Comparison of ENCODE assay signal across 11 mouse cellular contexts in genomic region chr2:130166311-130167214, GRCm38 (mm10). TPM values are rescaled to one million over a fixed set of nuclear protein-coding genes. Genes with fewer than 3 reads are reported as not detected.
DNase-seq lines count a peak whose midpoint lies in the region; ATAC-seq and TF ChIP-seq lines count a peak whose summit lies in the region.
"Had no signal": no experiment of that assay in that cellular context is flagged by ENCODE, and none has a peak within 500 bp of the region (broad histone marks: within the 10 kb centered on the region; RNA-seq: fewer than 3 reads in every experiment).

No protein-coding gene starts in this region.

- no peak overlapping the region for H3K4me2 ChIP-seq in intestine, embryonic 16.5 days (ENCODE audit: low read depth, low read length)
- H3K4me2 ChIP-seq: heart, embryonic 15.5 days had no signal

- TF ChIP-seq CTCF in Patski (IDR thresholded peaks at IDR 0.05) = peak; percentile 56

- H3K4me1 ChIP-seq in intestine, embryonic 16.5 days (ENCODE audit: control insufficient read depth, insufficient read depth, low read length) = no peaks in the 10 kb centered on the region
- H3K4me1 ChIP-seq: heart, embryonic 15.5 days had no signal

- intact Hi-C loops in left cerebral cortex, postnatal 36 days (cut with DNase I) = loop anchor here (5.0 to 10.0 kb wide), 3 partner anchors 264 to 492 kb away; no protein-coding TSS in a partner anchor
- intact Hi-C loops in gastrocnemius, postnatal 36 days (cut with DNase I) = loop anchor here (5.0 kb wide), 1 partner anchor 94 kb away; no protein-coding TSS in a partner anchor

- in situ Hi-C loops in Patski (cut with MboI; ENCODE audit: low pct_unique_long_range_greater_than_20kb) = no loop called here

- H3K4me3 ChIP-seq in intestine, embryonic 16.5 days (ENCODE audit: low read length) = no peak overlapping the region
- H3K4me3 ChIP-seq: heart, embryonic 15.5 days had no signal

- H3K27me3 ChIP-seq in Patski = no peaks in the 10 kb centered on the region
- no peaks in the 10 kb centered on the region for H3K27me3 ChIP-seq in intestine, embryonic 16.5 days (replicated peaks; ENCODE audit: control insufficient read depth, insufficient read depth, low read length)
- H3K27me3 ChIP-seq: heart, embryonic 15.5 days had no signal

- peak; percentile 35 for DNase-seq in adrenal gland, postnatal 14 days
- DNase-seq in adrenal gland, postnatal 4 days (ENCODE audit: low spot score in 2 of 2) = no peak
- no peak for DNase-seq in Patski (ENCODE audit: low read depth, low spot score)
- DNase-seq in embryo, embryonic 9.5 days (ENCODE audit: extremely low spot score) = peak; percentile 25
- peak; percentile 17 to 37 for DNase-seq in left cerebral cortex, postnatal 36 days (ENCODE audit: low spot score in 2 of 2)
- DNase-seq in retina, postnatal 1 day = peak; percentile 90
- DNase-seq in gastrocnemius, postnatal 36 days = no peak

- POLR2A ChIA-PET in Patski (lab: Charles Lee) = no interaction called here

- H3K9ac ChIP-seq in intestine, embryonic 16.5 days (ENCODE audit: low read depth, low read length) = no peak overlapping the region
- H3K9ac ChIP-seq: heart, embryonic 15.5 days had no signal

- 69% methylated on average over 9 of the region's 9 CpGs for WGBS in intestine, embryonic 16.5 days

- H3K36me3 ChIP-seq in intestine, embryonic 16.5 days (ENCODE audit: control insufficient read depth, insufficient read depth, low read length) = no peaks in the 10 kb centered on the region

- ATAC-seq in Patski = no peak
- peak; percentile 36; the same call in 1 of the 2 replicates for ATAC-seq in intestine, embryonic 16.5 days

- no peak overlapping the region for H3K27ac ChIP-seq in intestine, embryonic 16.5 days (ENCODE audit: low read length)
- H3K27ac ChIP-seq: heart, embryonic 15.5 days had no signal

- H3K9me3 ChIP-seq in intestine, embryonic 16.5 days (ENCODE audit: control insufficient read depth, low read length) = no peaks in the 10 kb centered on the region
- H3K9me3 ChIP-seq: heart, embryonic 15.5 days had no signal

- CTCF ChIA-PET in Patski (lab: Charles Lee) = interaction anchor here (1.0 to 5.7 kb wide), 5 partner anchors 9 to 107 kb away, joined by 3 to 21 read pairs (median 5); partner anchors contain the start of gene Snrpb

RNA-seq across cellular contexts. Expression of gene Snrpb, which starts 12.6 kb away (rescaled TPM):
- 182 and 196 TPM in 2 replicates for total RNA-seq in adrenal gland, postnatal 14 days (2021)
- 100 to 1,000 TPM; 231 to 233 TPM for total RNA-seq in adrenal gland, postnatal 4 days (2021)
- 283 TPM for polyA plus RNA-seq in Patski (2021)
- 470 and 526 TPM in 2 replicates for polyA plus RNA-seq in intestine, embryonic 16.5 days (2015; fragmentation: Nextera tagmentation; extraction: Ambion mirVana)
- 100 to 1,000 TPM in 1 of 2 experiments, 10 to 100 TPM in 1; 97.8 to 108 TPM for total RNA-seq in left cerebral cortex, postnatal 36 days (2021)
- 100 to 1,000 TPM; 122 to 131 TPM for total RNA-seq in gastrocnemius, postnatal 36 days (2021)

RNA-seq across cellular contexts. Expression of gene Tmc2, which starts 28.4 kb away (rescaled TPM):
- total RNA-seq in adrenal gland, postnatal 14 days (2021) = not detected in 2 replicates
- not detected for total RNA-seq in adrenal gland, postnatal 4 days (2021)
- polyA plus RNA-seq in Patski (2021) = not detected
- not detected in 2 replicates for polyA plus RNA-seq in intestine, embryonic 16.5 days (2015; fragmentation: Nextera tagmentation; extraction: Ambion mirVana)
- total RNA-seq in left cerebral cortex, postnatal 36 days (2021) = not detected
- not detected for total RNA-seq in gastrocnemius, postnatal 36 days (2021)
- polyA plus RNA-seq: C2C12; heart, embryonic 15.5 days; small intestine, adult 2 months had no signal

RNA-seq across cellular contexts. Expression of gene Tgm6, which starts 54.3 kb away (rescaled TPM):
- total RNA-seq in adrenal gland, postnatal 14 days (2021) = not detected in 2 replicates
- not detected for total RNA-seq in adrenal gland, postnatal 4 days (2021)
- not detected for polyA plus RNA-seq in Patski (2021)
- not detected in 2 replicates for polyA plus RNA-seq in intestine, embryonic 16.5 days (2015; fragmentation: Nextera tagmentation; extraction: Ambion mirVana)
- under 1 TPM; 0.14 to 0.15 TPM for total RNA-seq in left cerebral cortex, postnatal 36 days (2021)
- total RNA-seq in gastrocnemius, postnatal 36 days (2021) = not detected
- polyA plus RNA-seq: C2C12; heart, embryonic 15.5 days; small intestine, adult 2 months had no signal

Comparison
In these comparisons a context has a peak if more than half of its experiments do, and no peak if none do; other contexts are left out.
1. DNase-seq: peak in adrenal gland, postnatal 14 days (single experiment), embryo, embryonic 9.5 days (single experiment), left cerebral cortex, postnatal 36 days (2 of 2) and retina, postnatal 1 day (single experiment); none in adrenal gland, postnatal 4 days (0 of 2), Patski (single experiment) and gastrocnemius, postnatal 36 days (0 of 2).